Mouse (Mus musculus) intestine, postnatal 0 days (tissue): ENCODE measurements at regions not wholly inside any gene's neighbourhood (a gene's known extent, or its start where the extent isn't known, plus 50 kb on each side); places are given as distances from the start of the nearest gene placed in this dataset.

Source experiments
- ATAC-seq: fragments of 200-750 bp; cut with Nextera tagmentation; 2 replicates; pipeline ENCODE4 v1.8.0; 2017; ENCODE audit warnings: mild to moderate bottlenecking, moderate TSS enrichment, moderate library complexity
- H3K27ac ChIP-seq: fragments of 300-500 bp; sonication (generic); 2 replicates; pipeline ENCODE4 v1.5.1; 2014; ENCODE audit warnings: mild to moderate bottlenecking, low read depth, low read length, moderate library complexity
- H3K27me3 ChIP-seq: fragments of 300-500 bp; sonication (generic); replicated peaks from 2 replicates; pipeline ENCODE4 v1.6.1; 2014; ENCODE audit warnings: low read length, mixed read lengths; ENCODE audit not compliant: control insufficient read depth, insufficient read depth
- H3K36me3 ChIP-seq: fragments of 300-500 bp; sonication (generic); 2 replicates; pipeline ENCODE4 v1.6.1; 2014; ENCODE audit warnings: mild to moderate bottlenecking, moderate library complexity; ENCODE audit not compliant: control insufficient read depth, insufficient read depth
- H3K4me1 ChIP-seq: fragments of 300-500 bp; sonication (generic); replicated peaks from 2 replicates; pipeline ENCODE4 v1.6.1; 2014; ENCODE audit warnings: antibody characterized with exemption, low read length, mixed read lengths; ENCODE audit not compliant: control insufficient read depth, insufficient read depth
- H3K4me2 ChIP-seq: fragments of 300-500 bp; sonication (generic); replicated peaks from 2 replicates; pipeline ENCODE4 v1.6.1; 2014; ENCODE audit warnings: low read depth, mild to moderate bottlenecking, moderate library complexity
- H3K4me3 ChIP-seq: fragments of 300-500 bp; sonication (generic); 2 replicates; pipeline ENCODE4 v1.5.1; 2014; ENCODE audit warnings: low read depth, low read length
- H3K9ac ChIP-seq: fragments of 300-500 bp; sonication (generic); 2 replicates; pipeline ENCODE4 v1.6.1; 2014; ENCODE audit warnings: mild to moderate bottlenecking, low read depth, low read length
- H3K9me3 ChIP-seq: fragments of 300-500 bp; sonication (generic); 2 replicates; pipeline ENCODE4 v1.6.1; 2016; ENCODE audit warnings: mixed run types; ENCODE audit not compliant: control insufficient read depth
- CTCF ChIP-seq: sonication (generic); IDR thresholded peaks from 2 replicates; pipeline ENCODE4 v1.5.1; 2016; ENCODE audit warnings: low read depth, mild to moderate bottlenecking, control low read depth, antibody characterized with exemption, moderate library complexity
- WGBS: fragments of 180-500 bp; shearing (Covaris S2); extraction: QIAGEN DNeasy Blood & Tissue Kit; methylation state at CpG from one replicate; pipeline ENCODE4 v1.1.7; 2014; 5-methylcytosine and 5-hydroxymethylcytosine counted together

- Histone ChIP-seq H3K4me2 (no peak overlapping the region), H3K9ac (no peak overlapping the region), H3K27me3 (no peaks in the 10 kb centered on the region), H3K4me3 (no peak overlapping the region), H3K9me3 (no peaks in the 10 kb centered on the region), H3K36me3 (no peaks in the 10 kb centered on the region), H3K4me1 (no peaks in the 10 kb centered on the region), H3K27ac (no peak overlapping the region)
- no peak for TF ChIP-seq CTCF
- 70% methylated on average over 2 of the region's 2 CpGs for WGBS
- no peak for ATAC-seq
These were observed 442.0 kb downstream of the Defb40 start for GRCm38 (mm10) chr8:18536059-18536458.

DNA sequence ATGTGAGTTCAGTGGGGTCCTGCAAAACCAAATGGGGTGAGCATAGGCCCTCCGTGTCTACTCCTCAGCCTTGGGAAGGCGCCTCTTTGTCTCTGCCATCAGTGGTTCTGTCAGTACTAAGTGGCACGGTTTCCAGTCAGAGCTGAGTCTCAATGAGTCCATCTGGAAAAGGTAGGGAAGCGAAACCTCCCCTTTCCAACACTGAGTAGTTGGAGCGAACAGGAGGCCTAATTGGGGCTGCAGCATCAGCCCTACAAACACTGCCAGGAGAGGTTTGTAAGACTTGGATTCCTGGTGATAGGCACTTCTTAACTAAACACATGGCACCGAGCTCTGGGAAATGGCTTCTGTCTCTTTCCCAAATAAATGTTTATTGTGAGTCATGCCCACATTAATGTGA is 449.9 kb downstream of the Defb40 start:
- H3K36me3 ChIP-seq, result no peaks in the 10 kb centered on the region
- ATAC-seq, result no peak
- 83% methylated on average over 6 of the region's 6 CpGs for WGBS
- no peaks in the 10 kb centered on the region for H3K9me3 ChIP-seq
- no peak for TF ChIP-seq CTCF
- no peak overlapping the region for H3K4me3 ChIP-seq
- no peak overlapping the region for H3K9ac ChIP-seq
- no peak overlapping the region for H3K4me2 ChIP-seq
- no peaks in the 10 kb centered on the region for H3K27me3 ChIP-seq
- H3K4me1 ChIP-seq, result no peaks in the 10 kb centered on the region
- no peak overlapping the region for H3K27ac ChIP-seq

DNA sequence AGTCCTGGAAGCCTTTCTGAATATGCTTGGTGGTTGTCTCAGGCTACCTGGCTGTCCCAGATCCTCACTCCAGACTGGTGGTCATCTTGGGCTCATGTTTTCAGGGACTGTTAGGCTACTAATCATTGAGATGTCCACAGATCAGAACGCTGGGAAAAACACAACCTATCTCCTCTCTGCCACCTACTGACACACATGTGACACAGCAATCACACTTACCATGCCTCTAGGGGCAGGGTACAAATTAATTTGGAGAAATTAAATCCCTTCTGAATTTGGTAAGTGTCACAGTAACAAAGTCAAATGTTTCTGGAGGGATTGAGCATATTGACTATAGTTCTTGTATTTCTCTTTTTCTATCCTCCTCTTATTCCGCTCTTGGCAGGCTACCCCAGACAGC is 465.6 kb downstream of the Defb40 start:
- Histone ChIP-seq H3K36me3 (no peaks in the 10 kb centered on the region), H3K4me3 (no peak overlapping the region), H3K4me1 (no peaks in the 10 kb centered on the region), H3K9me3 (no peaks in the 10 kb centered on the region), H3K9ac (no peak overlapping the region), H3K4me2 (no peak overlapping the region), H3K27me3 (no peaks in the 10 kb centered on the region), H3K27ac (no peak overlapping the region)
- peak; percentile 20; the same call in 1 of the 2 replicates for TF ChIP-seq CTCF
- WGBS, result 60% methylated on average over 2 of the region's 2 CpGs
- ATAC-seq, result no peak

GRCm38 (mm10) chr8:18506158-18507022 is 471.7 kb downstream of the Defb40 start:
- H3K4me2 ChIP-seq, result no peak overlapping the region
- no peak for ATAC-seq
- H3K4me1 ChIP-seq, result no peaks in the 10 kb centered on the region
- WGBS, result 76% methylated on average over 13 of the region's 13 CpGs
- no peak overlapping the region for H3K4me3 ChIP-seq
- no peaks in the 10 kb centered on the region for H3K36me3 ChIP-seq
- no peaks in the 10 kb centered on the region for H3K27me3 ChIP-seq
- H3K9ac ChIP-seq, result no peak overlapping the region
- TF ChIP-seq CTCF, result no peak
- H3K27ac ChIP-seq, result no peak overlapping the region
- H3K9me3 ChIP-seq, result no peaks in the 10 kb centered on the region

- ATAC-seq, result no peak
- no peaks in the 10 kb centered on the region for H3K36me3 ChIP-seq
- no peaks in the 10 kb centered on the region for H3K9me3 ChIP-seq
- H3K4me1 ChIP-seq, result no peaks in the 10 kb centered on the region
- no peak overlapping the region for H3K4me2 ChIP-seq
- no peak overlapping the region for H3K27ac ChIP-seq
- H3K4me3 ChIP-seq, result no peak overlapping the region
- TF ChIP-seq CTCF, result no peak
- no peak overlapping the region for H3K9ac ChIP-seq
- 84% methylated on average over 5 of the region's 5 CpGs for WGBS
- H3K27me3 ChIP-seq, result no peaks in the 10 kb centered on the region
These were observed 487.4 kb downstream of the Defb40 start for GRCm38 (mm10) chr8:18490620-18491019.

DNA sequence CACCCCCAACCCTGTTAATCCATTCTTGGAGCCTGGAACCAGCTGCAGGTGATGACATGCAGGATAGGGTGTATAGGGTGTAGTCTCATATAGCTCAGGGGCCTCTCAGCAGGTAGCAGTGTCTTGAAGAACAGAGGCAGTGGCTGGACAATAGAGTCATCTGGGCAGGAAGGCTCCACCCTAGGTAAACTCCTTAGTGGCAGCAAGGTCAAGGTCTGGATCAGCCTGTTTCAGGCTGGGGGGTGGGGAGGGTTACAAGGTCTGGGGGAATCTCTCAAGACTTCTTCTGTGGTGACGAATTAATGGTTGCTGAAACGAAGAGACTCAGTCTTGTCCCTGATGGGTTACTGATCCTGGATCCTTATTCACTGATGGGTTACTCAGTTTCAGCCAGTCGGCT is 498.0 kb downstream of the Defb40 start:
- no peak overlapping the region for H3K9ac ChIP-seq
- no peak overlapping the region for H3K27ac ChIP-seq
- no peak overlapping the region for H3K4me2 ChIP-seq
- H3K36me3 ChIP-seq, result no peaks in the 10 kb centered on the region
- ATAC-seq, result no peak
- no peaks in the 10 kb centered on the region for H3K27me3 ChIP-seq
- no peaks in the 10 kb centered on the region for H3K4me1 ChIP-seq
- WGBS, result 71% methylated on average over 3 of the region's 3 CpGs
- no peak overlapping the region for H3K4me3 ChIP-seq
- no peak for TF ChIP-seq CTCF
- H3K9me3 ChIP-seq, result no peaks in the 10 kb centered on the region

- H3K4me2 ChIP-seq, result no peak overlapping the region
- no peaks in the 10 kb centered on the region for H3K27me3 ChIP-seq
- no peak overlapping the region for H3K27ac ChIP-seq
- no peak for ATAC-seq
- H3K4me1 ChIP-seq, result no peaks in the 10 kb centered on the region
- no peaks in the 10 kb centered on the region for H3K36me3 ChIP-seq
- WGBS, result 49% methylated on average over 4 of the region's 4 CpGs
- no peak overlapping the region for H3K9ac ChIP-seq
- H3K9me3 ChIP-seq, result no peaks in the 10 kb centered on the region
- no peak for TF ChIP-seq CTCF
- no peak overlapping the region for H3K4me3 ChIP-seq
These were observed 499.9 kb downstream of the Defb40 start for GRCm38 (mm10) chr8:18478166-18478565.
